Mouse (Mus musculus): ENCODE results near the gene Atp10b.

DNA sequence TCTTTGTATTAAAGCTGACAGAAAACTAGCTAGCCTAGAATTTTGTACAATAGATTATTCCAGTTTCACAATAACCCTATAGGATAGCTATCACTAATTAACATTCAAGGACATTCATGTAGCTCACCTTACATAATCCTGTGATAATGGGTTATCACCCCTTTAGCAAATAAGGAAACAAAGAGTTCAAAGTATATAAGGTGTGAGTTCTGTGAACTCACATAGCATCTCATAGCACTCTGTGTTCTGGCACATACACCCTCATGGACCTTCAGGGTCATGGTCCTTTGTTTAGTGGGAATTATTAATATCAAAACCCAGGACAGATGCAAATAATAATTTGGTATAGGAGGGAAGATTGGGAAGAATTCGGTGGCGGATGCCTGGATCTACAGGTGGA, 50.4 kb downstream of the Atp10b start:
- no peak for TF ChIP-seq CTCF (IDR thresholded peaks at IDR 0.05; ENCODE audit: low read depth)
- TF ChIP-seq EP300 (IDR thresholded peaks at IDR 0.05; ENCODE audit: low read depth) = no peak

All from liver, embryonic 14.5 days (tissue).